Mouse (Mus musculus): ENCODE data around the gene Mier1. TPM values are rescaled to one million over a fixed set of nuclear protein-coding genes. Genes with fewer than 3 reads are reported as not detected.

Gene Mier1
- 10 to 100 TPM; 31.1 to 35.6 TPM for total RNA-seq (2021)

- peak; percentile 94 for DNase-seq (ENCODE audit: low spot score)
These were observed at the start of gene Mier1, which contains the start of gene Wdr78 for GRCm38 (mm10) chr4:103114184-103115111. TSS of gene Mier1 (plus strand) at chr4:103114390. TSS of gene Wdr78 (minus strand) at chr4:103114555.

DNA sequence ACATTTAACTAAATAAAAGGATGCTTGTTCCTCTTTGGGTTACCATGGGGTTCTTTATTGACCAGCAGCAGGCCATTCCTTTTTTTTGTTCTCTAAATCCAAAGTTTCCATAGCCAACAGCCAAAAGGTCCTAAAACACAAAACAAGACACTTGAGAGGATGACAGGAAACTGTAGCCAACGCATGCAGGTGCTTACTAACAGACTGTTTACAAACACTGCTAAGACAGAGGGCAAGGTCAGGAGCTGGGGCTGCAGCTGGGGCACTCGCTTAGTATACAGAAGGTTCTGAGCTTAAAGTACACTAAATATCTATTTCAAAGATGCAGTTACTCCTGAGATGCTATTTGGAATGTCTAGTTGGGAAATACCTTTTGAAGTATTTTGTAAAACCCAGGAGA is 49.8 kb upstream of the Mier1 start:
- intact Hi-C loops (cut with DNase I): no loop called here

More at GRCm38 (mm10) chr4:103114184-103115111, at the start of gene Mier1, which contains the start of gene Wdr78:
- intact Hi-C loops (cut with DNase I): loop anchor here (5.0 to 10.0 kb wide), 4 partner anchors 33 to 600 kb away; partner anchors contain the start of gene Oma1

GRCm38 (mm10) chr4:103064976-103065375 is 49.2 kb upstream of the Mier1 start:
- no peak for DNase-seq (ENCODE audit: low spot score)
- intact Hi-C loops (cut with DNase I): no loop called here

More for the DNA sequence above, 49.8 kb upstream of the Mier1 start:
- DNase-seq (ENCODE audit: low spot score): no peak

DNA sequence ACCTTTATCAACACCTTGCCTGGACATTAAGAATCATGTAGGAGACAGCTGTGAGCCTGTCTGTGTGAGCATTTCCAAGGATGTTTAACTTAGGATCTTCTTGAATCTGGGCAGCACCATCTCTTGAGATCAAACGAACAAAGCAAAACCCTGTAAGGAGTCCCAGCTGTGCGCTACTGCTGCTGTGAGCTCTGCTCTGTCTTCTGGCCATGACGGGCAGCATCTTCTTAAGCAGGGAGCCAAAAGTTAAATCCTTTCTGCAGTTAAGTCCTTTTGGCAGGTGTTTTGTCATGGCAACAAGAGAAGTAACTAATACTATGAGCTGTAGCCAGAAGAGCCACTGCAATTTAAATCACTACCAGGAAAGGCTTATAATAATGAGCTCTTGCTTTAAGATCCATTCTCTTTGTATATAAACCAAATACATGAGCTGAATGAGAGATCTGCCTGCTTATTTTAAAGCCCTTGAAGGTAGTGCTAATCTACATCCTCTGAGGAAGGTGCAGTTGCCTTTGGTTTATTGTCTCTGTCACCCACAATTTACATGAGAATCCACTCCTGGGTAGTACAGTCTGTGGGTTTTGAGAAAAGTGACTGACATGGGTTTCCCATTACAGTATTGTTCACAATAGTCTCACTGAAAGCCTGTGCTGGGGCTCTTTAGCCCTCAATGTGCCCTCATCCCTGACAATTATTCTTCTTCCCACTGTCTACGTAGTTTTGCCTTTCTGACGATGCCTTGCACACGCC is 46.1 kb upstream of the Mier1 start:
- no peak for DNase-seq (ENCODE audit: low spot score)

GRCm38 (mm10) chr4:103070631-103071030 is 43.6 kb upstream of the Mier1 start:
- intact Hi-C loops (cut with DNase I): no loop called here
- no peak for DNase-seq (ENCODE audit: low spot score)

More for the DNA sequence above, 46.1 kb upstream of the Mier1 start:
- intact Hi-C loops (cut with DNase I): no loop called here

GRCm38 (mm10) chr4:103085237-103085636 is 29.0 kb upstream of the Mier1 start:
- no peak for DNase-seq (ENCODE audit: low spot score)
- intact Hi-C loops (cut with DNase I): no loop called here

DNA sequence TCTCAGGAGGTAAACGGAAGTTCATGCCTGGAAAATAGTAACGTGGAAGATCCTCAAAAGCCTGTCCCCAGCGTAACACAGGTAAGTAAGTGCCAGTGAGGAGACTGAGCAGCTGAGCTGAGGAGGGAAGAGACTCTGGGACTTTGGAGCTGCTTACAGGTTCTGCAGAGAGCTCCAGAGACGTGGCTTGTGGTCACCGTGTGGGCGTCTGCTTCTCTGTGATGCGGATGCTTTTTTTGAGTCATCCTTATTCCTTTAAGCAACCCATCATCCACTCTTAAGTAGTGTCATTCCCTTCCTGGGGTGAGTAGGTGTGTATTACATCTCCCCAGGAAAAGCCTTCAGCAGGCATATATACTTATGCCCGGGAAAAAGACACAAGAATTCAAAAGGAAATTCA is 18.3 kb upstream of the Mier1 start:
- intact Hi-C loops (cut with DNase I): no loop called here

DNA sequence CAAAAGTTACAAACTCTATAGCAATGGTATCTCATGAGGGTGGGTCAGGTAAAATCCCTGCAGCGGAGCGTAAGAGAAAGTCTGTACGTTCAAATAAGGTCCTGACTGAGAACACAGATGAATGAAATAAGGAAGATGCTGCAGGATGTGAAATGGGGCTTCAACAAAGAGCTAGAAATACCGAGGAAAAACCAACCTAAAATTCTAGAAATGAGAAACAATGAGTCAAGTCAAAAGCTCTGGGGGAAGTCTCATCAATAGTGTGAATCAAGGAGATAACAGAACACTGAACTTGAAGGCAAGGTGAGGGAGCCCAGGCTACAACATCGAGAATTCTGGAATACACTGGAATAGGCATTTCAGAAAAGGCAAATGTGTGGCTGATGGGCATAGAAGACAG is 15.7 kb upstream of the Mier1 start:
- intact Hi-C loops (cut with DNase I): no loop called here
- no peak for DNase-seq (ENCODE audit: low spot score)

More for the DNA sequence above, 18.3 kb upstream of the Mier1 start:
- DNase-seq (ENCODE audit: low spot score): no peak

DNA sequence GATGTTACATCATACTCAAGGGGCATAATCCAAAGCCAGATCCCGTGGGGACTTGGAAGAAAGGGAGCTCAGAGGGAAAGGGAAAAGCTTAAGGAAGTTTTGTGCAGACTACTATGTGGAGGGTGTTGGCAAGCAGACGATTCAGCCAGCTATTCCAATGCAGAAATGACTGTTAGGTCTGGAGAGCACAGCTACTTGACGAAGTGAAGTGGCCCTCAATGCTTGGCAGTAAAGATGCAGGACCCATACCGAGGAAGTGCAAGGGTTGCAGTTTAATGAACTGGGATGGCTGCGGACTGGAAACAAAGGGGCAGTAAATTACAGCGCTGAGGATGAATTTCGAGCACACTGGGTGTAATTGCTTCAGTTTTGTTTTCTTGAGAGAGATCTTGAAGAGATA is 1.5 kb upstream of the Mier1 start:
- no peak for DNase-seq (ENCODE audit: low spot score)

DNA sequence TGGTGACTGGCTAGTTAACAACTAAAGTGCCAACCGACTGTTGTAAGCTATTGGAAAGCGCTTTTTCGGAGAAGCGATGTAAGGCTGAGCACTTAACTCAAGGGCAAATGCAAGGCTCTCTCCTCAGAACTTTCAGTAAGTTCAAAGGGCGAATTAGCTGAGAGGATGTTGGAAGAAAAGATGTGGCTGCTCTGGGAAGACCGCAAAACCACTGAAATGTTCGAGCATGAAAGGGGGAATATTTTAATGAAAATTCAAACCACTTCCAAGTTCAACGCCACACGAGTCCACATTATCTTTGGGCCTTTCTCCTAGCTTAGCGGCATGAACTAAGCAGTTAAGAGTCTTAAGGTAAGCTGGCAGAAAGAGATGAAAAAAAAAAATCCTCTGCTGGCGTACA is 788 bp upstream of the Mier1 start:
- intact Hi-C loops (cut with DNase I): loop anchor here (5.0 to 10.0 kb wide), 2 partner anchors 34 to 599 kb away; no protein-coding TSS in a partner anchor
- DNase-seq (ENCODE audit: low spot score): no peak

More for the DNA sequence above, 1.5 kb upstream of the Mier1 start:
- intact Hi-C loops (cut with DNase I): loop anchor here (5.0 to 10.0 kb wide), 2 partner anchors 35 to 598 kb away; no protein-coding TSS in a partner anchor

- intact Hi-C loops (cut with DNase I): loop anchor here (5.0 to 10.0 kb wide), 3 partner anchors 93 to 604 kb away; partner anchors contain the start of gene Oma1
These were observed 4.7 kb downstream of the Mier1 start for GRCm38 (mm10) chr4:103118888-103119228.

GRCm38 (mm10) chr4:103119229-103120027 is 5.2 kb downstream of the Mier1 start:
- intact Hi-C loops (cut with DNase I): loop anchor here (5.0 to 10.0 kb wide), 4 partner anchors 93 to 1755 kb away; partner anchors contain the start of gene Oma1

More at GRCm38 (mm10) chr4:103118888-103119228, 4.7 kb downstream of the Mier1 start:
- DNase-seq (ENCODE audit: low spot score): no peak

GRCm38 (mm10) chr4:103120028-103120384 is 5.8 kb downstream of the Mier1 start:
- intact Hi-C loops (cut with DNase I): loop anchor here (10.0 kb wide), 1 partner anchor 1755 kb away; no protein-coding TSS in a partner anchor
- no peak for DNase-seq (ENCODE audit: low spot score)

More at GRCm38 (mm10) chr4:103119229-103120027, 5.2 kb downstream of the Mier1 start:
- DNase-seq (ENCODE audit: low spot score): peak; percentile 83

- no peak for DNase-seq (ENCODE audit: low spot score)
- intact Hi-C loops (cut with DNase I): loop anchor here (10.0 kb wide), 1 partner anchor 1756 kb away; no protein-coding TSS in a partner anchor
These were observed 6.2 kb downstream of the Mier1 start for GRCm38 (mm10) chr4:103120395-103120794.

GRCm38 (mm10) chr4:103120874-103121389 is 6.7 kb downstream of the Mier1 start:
- intact Hi-C loops (cut with DNase I): loop anchor here (10.0 kb wide), 1 partner anchor 1756 kb away; no protein-coding TSS in a partner anchor
- DNase-seq (ENCODE audit: low spot score): no peak

- DNase-seq (ENCODE audit: low spot score): no peak
- intact Hi-C loops (cut with DNase I): loop anchor here (2.0 to 10.0 kb wide), 2 partner anchors 18 to 1758 kb away; no protein-coding TSS in a partner anchor
These were observed 8.9 kb downstream of the Mier1 start for GRCm38 (mm10) chr4:103123086-103123485.

DNA sequence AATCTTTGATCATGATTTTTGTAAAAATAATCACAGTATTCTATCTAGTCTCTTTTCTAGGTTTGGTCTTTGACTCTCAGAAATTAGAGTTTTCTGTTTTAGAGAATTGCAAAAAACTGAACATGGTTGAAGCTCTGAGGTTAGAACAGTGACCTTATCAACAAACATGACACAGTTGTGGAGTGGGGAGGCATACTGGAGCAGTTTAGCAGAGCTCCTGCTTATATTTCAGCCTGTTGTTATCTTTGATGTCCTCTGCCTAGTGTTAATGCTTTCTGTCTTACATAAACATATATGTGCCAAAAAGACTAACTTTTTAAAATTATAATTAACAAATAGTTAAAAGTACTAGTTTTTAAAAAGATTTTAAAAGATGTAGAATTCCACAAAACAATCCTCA is 9.4 kb downstream of the Mier1 start:
- no peak for DNase-seq (ENCODE audit: low spot score)
- intact Hi-C loops (cut with DNase I): loop anchor here (2.0 to 10.0 kb wide), 2 partner anchors 17 to 1759 kb away; no protein-coding TSS in a partner anchor

DNA sequence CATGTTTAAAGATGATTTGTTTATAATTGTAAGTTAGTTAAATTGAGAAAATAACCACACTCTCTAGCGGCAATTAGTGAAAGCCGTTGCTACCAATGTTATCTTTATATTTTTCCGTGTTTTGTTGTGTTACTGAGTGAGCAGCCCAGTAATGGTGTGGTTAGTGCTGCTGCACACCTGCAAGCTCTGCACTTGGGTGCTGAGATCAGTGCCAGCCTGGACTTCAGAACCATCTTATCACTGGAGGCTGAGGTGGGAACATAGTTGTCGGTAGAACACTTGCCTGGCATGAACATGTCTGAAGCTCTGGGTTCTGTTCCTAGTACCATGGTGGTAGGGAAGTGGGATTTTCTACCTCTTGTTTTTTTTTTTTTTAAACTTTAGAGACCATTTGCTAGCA is 12.3 kb downstream of the Mier1 start:
- no peak for DNase-seq (ENCODE audit: low spot score)
- intact Hi-C loops (cut with DNase I): loop anchor here (10.0 kb wide), 1 partner anchor 1762 kb away; no protein-coding TSS in a partner anchor

GRCm38 (mm10) chr4:103136946-103137345 is 22.8 kb downstream of the Mier1 start:
- intact Hi-C loops (cut with DNase I): no loop called here
- no peak for DNase-seq (ENCODE audit: low spot score)
